Mouse (Mus musculus) forebrain, embryonic 11.5 days (tissue): ENCODE data around the gene Hist2h3c2. TPM values are rescaled to one million over a fixed set of nuclear protein-coding genes. Genes with fewer than 3 reads are reported as not detected.
A peak's percentile ranks its signal among the peaks of the same experiment; 100 is the strongest.
"Not testable (repeated sequence)": the region's sequence is repeated elsewhere in the genome, so short reads cannot be mapped to it uniquely, and the experiment has no call there.

Experiments used
- ATAC-seq: fragments of 200-750 bp; cut with Nextera tagmentation; replicated peaks from 2 replicates; pipeline ENCODE4 v1.8.0; 2017; ENCODE audit warnings: moderate TSS enrichment; ENCODE audit not compliant: low FRiP score
- DNase-seq: peaks from one replicate; pipeline ENCODE4 v3.0.0-alpha.2; 2017; ENCODE audit warnings: low spot score
- H3K27ac ChIP-seq: fragments of 300-500 bp; sonication (generic); 2 replicates; pipeline ENCODE4 v1.5.1; 2014; ENCODE audit warnings: low read depth, low read length
- H3K27me3 ChIP-seq: fragments of 300-500 bp; sonication (generic); 2 replicates; pipeline ENCODE4 v1.6.1; 2014; ENCODE audit warnings: mild to moderate bottlenecking, low read length, mixed read lengths; ENCODE audit not compliant: control insufficient read depth, insufficient read depth
- H3K36me3 ChIP-seq: fragments of 300-500 bp; sonication (generic); 2 replicates; pipeline ENCODE4 v1.6.1; 2014; ENCODE audit warnings: mild to moderate bottlenecking, low read length, moderate library complexity, mixed read lengths; ENCODE audit not compliant: control insufficient read depth, insufficient read depth
- H3K4me1 ChIP-seq: fragments of 300-500 bp; sonication (generic); replicated peaks from 2 replicates; pipeline ENCODE4 v1.6.1; 2014; ENCODE audit warnings: low read length, mixed read lengths; ENCODE audit not compliant: control insufficient read depth, insufficient read depth
- H3K4me2 ChIP-seq: fragments of 300-500 bp; sonication (generic); 2 replicates; pipeline ENCODE4 v1.6.1; 2014; ENCODE audit warnings: low read depth, mild to moderate bottlenecking, low read length, moderate library complexity, mixed read lengths; ENCODE audit not compliant: severe bottlenecking
- H3K4me3 ChIP-seq: fragments of 300-500 bp; sonication (generic); 2 replicates; pipeline ENCODE4 v1.5.1; 2014; ENCODE audit warnings: low read depth, low read length
- H3K9ac ChIP-seq: fragments of 300-500 bp; sonication (generic); 2 replicates; pipeline ENCODE4 v1.6.1; 2014; ENCODE audit warnings: low read length
- H3K9me3 ChIP-seq: fragments of 300-500 bp; sonication (generic); 2 replicates; pipeline ENCODE4 v1.6.1; 2016; ENCODE audit warnings: low read length, mixed read lengths; ENCODE audit not compliant: control insufficient read depth
- WGBS: fragments of 180-500 bp; shearing (Covaris S2); extraction: QIAGEN DNeasy Blood & Tissue Kit; methylation state at CpG from one replicate; pipeline ENCODE4 v1.1.7; 2014; 5-methylcytosine and 5-hydroxymethylcytosine counted together
- polyA plus RNA-seq: library from polyadenylated mRNA; unstranded; fragments of >200 nt; fragmentation: Nextera tagmentation; extraction: Ambion mirVana; gene quantifications from 2 replicates; pipeline ENCODE4 v1.2.1, GENCODE M21; 2014

Hist2h3c2 gene
- polyA plus RNA-seq, 1 experiment from 2014 or later = 14.8 TPM

DNA sequence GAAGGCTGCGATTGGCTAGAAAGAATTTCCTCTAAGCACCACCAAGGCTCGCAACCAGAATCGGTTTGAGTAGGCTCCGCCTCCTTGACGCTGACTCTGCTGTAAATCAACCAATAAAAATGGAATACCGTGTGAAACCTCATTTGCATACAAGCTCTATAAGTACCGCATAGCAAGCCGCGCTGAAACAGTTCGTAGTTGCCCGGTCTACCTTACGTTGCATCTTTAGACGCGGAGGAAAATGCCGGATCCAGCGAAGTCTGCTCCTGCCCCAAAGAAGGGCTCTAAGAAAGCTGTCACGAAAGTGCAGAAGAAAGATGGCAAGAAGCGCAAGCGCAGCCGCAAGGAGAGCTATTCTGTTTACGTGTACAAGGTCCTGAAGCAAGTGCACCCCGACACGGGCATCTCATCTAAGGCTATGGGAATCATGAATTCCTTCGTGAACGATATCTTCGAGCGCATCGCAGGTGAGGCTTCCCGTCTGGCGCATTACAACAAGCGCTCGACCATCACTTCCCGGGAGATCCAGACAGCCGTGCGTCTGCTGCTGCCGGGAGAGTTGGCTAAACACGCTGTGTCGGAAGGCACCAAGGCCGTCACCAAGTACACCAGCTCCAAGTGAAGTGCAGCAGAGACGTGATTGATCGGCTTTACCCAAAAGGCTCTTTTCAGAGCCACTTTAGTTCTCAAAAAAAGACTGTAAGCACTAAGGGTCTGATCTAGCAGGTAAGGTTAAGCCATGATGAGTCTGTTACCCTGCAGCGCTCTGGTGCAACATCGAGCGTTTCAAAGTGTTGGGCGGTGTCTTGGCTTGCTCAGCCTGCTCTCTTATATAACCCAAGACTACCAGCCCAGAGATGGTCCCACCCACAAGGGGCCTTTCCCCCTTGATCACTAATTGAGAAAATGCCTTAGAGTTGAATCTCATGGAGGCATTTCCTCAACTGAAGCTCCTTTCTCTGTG, 30.9 kb upstream of the Hist2h3c2 start, which contains the start of gene Hist2h2bb:
Gene Hist2h2bb, plus strand, starts transcription at position 242 of the 964 bp plus-strand sequence.
- Histone ChIP-seq H3K27me3 (no peaks in the 10 kb centered on the region), H3K9me3 (no peaks in the 10 kb centered on the region), H3K27ac (peak within 1 kb of the TSS; percentile 99), H3K9ac (peak within 1 kb of the TSS; percentile 68), H3K4me1 (peaks cover 5% of the 10 kb centered on the region; the same call in 1 of the 2 replicates), H3K4me3 (peak within 1 kb of the TSS; percentile 41), H3K36me3 (no peaks in the 10 kb centered on the region), H3K4me2 (peak within 1 kb of the TSS; percentile 90)
- ATAC-seq (peak; percentile 97), DNase-seq (peak; percentile 94)
- under 1% methylated on average over 45 of the region's 45 CpGs for WGBS

- Histone ChIP-seq H3K4me2 (peak overlapping the region; percentile 78), H3K4me1 (peaks cover 12% of the 10 kb centered on the region; the same call in 1 of the 2 replicates), H3K9ac (peak overlapping the region; percentile 68), H3K4me3 (peak overlapping the region; percentile 41), H3K27ac (peak overlapping the region; percentile 99)
- H3K36me3 ChIP-seq, H3K9me3 ChIP-seq, H3K27me3 ChIP-seq: not testable (repeated sequence)
- DNase-seq (peak; percentile 67), ATAC-seq (peak; percentile 55)
- WGBS = under 1% methylated on average over 9 of the region's 44 CpGs
These were observed 29.9 kb upstream of the Hist2h3c2 start for GRCm38 (mm10) chr3:96268776-96269378.

- ATAC-seq = peak; percentile 79
- no peaks in the 10 kb centered on the region for H3K27me3 ChIP-seq
- peak within 1 kb of the TSS; percentile 68 for H3K9ac ChIP-seq
- peak within 1 kb of the TSS; percentile 41 for H3K4me3 ChIP-seq
- H3K4me2 ChIP-seq = peak within 1 kb of the TSS; percentile 78
- WGBS = 21% methylated on average over 30 of the region's 30 CpGs
- H3K27ac ChIP-seq = peak within 1 kb of the TSS; percentile 99
- no peaks in the 10 kb centered on the region for H3K36me3 ChIP-seq
- peaks cover 12% of the 10 kb centered on the region; the same call in 1 of the 2 replicates for H3K4me1 ChIP-seq
- peak; percentile 86 for DNase-seq
- no peaks in the 10 kb centered on the region for H3K9me3 ChIP-seq
These were observed 29.3 kb upstream of the Hist2h3c2 start, which contains the start of gene Hist2h3b for GRCm38 (mm10) chr3:96268051-96268775. Hist2h3b (plus strand) TSS chr3:96268654.

DNA sequence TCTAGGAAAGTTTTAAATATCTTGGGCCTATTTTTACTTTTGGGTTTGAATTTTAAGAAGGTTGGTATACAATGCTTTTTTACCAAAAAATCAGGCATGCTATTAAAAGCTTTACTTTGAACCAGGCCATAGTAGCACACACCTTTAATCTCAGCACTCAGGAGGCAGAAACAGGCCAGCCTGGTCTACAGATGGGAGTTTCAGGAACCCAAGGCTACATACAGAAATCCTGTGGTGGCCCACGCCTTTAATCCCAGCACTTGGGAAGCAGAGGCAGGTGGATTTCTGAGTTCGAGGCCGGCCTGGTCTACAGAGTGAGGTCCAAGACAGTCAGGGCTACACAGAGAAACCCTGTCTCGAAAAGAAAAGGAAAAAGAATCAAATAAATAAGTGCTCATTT, 28.6 kb upstream of the Hist2h3c2 start:
- Histone ChIP-seq H3K4me1 (peaks cover 12% of the 10 kb centered on the region; the same call in 1 of the 2 replicates), H3K27ac (peak overlapping the region; percentile 91), H3K36me3 (no peaks in the 10 kb centered on the region), H3K9me3 (no peaks in the 10 kb centered on the region), H3K9ac (peak overlapping the region; percentile 46), H3K4me2 (no peak overlapping the region), H3K4me3 (no peak overlapping the region), H3K27me3 (no peaks in the 10 kb centered on the region)
- no peak for ATAC-seq
- 78% methylated on average over 4 of the region's 4 CpGs for WGBS
- DNase-seq = no peak

GRCm38 (mm10) chr3:96266132-96266710, 27.3 kb upstream of the Hist2h3c2 start:
- no peaks in the 10 kb centered on the region for H3K36me3 ChIP-seq
- no peaks in the 10 kb centered on the region for H3K9me3 ChIP-seq
- peak overlapping the region; percentile 4; the same call in 1 of the 2 replicates for H3K9ac ChIP-seq
- H3K27me3 ChIP-seq = no peaks in the 10 kb centered on the region
- ATAC-seq (no peak), DNase-seq (no peak)
- peaks cover 12% of the 10 kb centered on the region; the same call in 1 of the 2 replicates for H3K4me1 ChIP-seq
- H3K4me3 ChIP-seq = no peak overlapping the region
- no peak overlapping the region for H3K4me2 ChIP-seq
- WGBS = 91% methylated on average over 8 of the region's 8 CpGs
- H3K27ac ChIP-seq = 0 out of 2 replicates have a peak overlapping the region, but pooled peaks have one; percentile 7

DNA sequence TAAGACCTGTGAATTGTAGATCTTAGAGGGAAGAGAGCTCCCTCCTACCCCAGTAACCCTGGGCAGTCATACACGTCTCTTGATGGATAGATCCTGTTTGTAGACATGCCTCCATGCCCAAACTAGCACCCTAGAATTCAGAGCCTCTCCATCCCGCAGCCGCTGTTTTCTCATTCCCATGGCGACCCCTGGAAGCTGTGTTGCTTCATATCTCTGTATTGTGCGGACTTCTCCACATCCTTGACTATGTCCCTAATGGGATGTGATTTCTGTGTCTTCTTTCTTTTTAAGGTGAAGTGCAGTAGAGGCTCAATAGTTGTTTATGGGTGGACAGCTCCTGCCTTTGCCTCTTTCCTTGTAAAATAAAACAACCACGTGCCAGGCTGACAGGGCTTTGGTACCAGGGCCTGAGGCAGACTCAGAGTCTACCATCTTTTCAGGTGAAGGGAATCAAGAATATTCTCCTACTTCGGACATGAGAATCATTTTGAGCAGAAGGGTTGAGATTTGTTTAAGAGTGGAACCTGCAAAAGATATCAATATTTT, 25.6 kb upstream of the Hist2h3c2 start:
- Histone ChIP-seq H3K9me3 (no peaks in the 10 kb centered on the region), H3K4me2 (peak overlapping the region; percentile 76), H3K36me3 (no peaks in the 10 kb centered on the region), H3K9ac (peak overlapping the region; percentile 73), H3K27me3 (no peaks in the 10 kb centered on the region), H3K4me1 (peaks cover 12% of the 10 kb centered on the region; the same call in 1 of the 2 replicates), H3K4me3 (peak overlapping the region; percentile 58), H3K27ac (peak overlapping the region; percentile 95)
- WGBS = 78% methylated on average over 7 of the region's 7 CpGs
- ATAC-seq (no peak), DNase-seq (no peak)

DNA sequence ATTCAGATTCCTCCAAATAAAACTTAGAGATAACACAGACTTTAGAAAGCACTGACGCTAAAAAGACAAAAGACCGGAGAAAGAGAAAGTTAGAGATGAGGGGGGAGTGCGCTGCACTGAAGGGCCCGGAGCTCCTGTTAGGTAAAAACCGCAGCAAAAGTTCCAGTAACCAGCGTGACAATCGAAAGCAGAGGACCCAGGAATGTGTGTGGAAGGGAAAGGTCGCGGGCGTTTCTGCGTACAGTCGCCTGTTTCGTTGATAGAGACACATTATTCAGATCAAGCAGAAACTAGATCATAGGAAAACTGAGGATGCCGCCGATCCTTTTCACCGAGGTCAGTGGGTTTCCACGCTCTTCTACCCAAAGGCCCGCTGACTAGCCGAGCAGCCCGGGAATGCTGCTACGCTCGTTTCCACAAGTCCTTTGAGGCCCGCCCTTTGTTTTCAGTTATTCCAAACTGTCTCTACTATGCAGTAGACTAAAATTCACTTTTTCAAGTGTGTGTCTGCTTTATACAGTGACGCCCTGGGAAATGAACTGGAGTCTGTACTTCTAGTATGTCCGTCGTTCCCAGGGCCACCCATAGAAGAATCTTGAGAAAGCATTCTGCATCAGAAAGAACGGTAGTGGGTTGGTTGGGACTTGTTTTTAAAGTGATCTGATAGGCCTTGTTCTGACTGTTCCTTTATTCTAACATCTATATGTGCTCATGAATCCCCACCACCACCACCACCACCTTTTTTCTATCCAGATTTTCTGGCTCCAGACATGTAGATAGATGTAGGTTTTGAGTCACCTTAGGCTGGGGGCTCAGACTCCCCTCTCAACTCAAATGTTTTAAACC, 24.9 kb upstream of the Hist2h3c2 start:
- peak overlapping the region; percentile 76 for H3K4me2 ChIP-seq
- no peaks in the 10 kb centered on the region for H3K9me3 ChIP-seq
- H3K27me3 ChIP-seq = no peaks in the 10 kb centered on the region
- peak; percentile 10 for ATAC-seq
- peaks cover 12% of the 10 kb centered on the region; the same call in 1 of the 2 replicates for H3K4me1 ChIP-seq
- H3K36me3 ChIP-seq = no peaks in the 10 kb centered on the region
- 7% methylated on average over 27 of the region's 27 CpGs for WGBS
- peak overlapping the region; percentile 73 for H3K9ac ChIP-seq
- H3K27ac ChIP-seq = peak overlapping the region; percentile 95
- peak overlapping the region; percentile 58 for H3K4me3 ChIP-seq
- peak; percentile 67 for DNase-seq
